Mouse (Mus musculus) frontal cortex, adult (tissue): ENCODE results near the gene Zfp661.

Experiments
- ATAC-seq: cut with Nextera tagmentation; 2 replicates; pipeline ENCODE4 v1.9.2; 2017; ENCODE audit warnings: mild to moderate bottlenecking, moderate library complexity, mixed read lengths; ENCODE audit not compliant: low TSS enrichment

Gene Zfp661

DNA sequence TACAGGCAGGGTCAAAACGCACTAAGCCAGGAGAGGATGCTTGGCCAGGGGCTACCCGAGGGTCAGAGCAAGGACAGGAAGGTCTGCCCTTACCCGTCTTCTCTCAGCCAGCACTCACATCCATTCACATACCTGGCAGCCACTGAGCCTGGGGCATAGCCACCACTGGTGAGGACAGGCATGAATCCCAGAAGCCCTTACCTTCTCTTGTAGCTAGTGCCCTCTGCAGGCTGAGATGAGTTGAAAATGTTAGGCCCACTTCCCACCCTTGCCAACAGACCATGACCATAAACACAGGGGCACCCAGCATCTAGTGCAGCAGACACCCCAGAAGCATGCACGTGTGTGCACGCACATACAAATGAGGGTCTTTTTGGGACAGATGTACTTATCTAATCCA lies 35.8 kb downstream of the Zfp661 start:
- peak; percentile 96 for ATAC-seq

DNA sequence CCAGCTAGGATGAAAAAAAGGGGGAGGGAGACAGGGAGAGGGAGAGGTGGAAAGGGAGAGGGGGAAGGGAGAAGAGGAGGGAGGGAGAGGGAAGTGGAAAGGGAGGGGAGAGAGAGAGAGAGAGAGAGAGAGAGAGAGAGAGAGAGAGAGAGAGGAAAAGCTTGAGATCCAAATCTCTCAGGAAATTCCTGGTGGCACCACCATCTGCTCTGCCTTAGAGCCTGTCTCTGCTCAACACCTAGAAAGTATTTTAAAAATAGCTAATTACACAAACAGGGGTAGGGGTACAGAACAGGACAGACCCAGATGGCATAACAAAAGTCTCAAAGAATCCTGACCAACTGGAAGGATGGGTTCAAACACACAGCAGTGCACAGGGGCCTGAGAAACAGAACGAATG lies 36.4 kb downstream of the Zfp661 start:
- no peak for ATAC-seq

DNA sequence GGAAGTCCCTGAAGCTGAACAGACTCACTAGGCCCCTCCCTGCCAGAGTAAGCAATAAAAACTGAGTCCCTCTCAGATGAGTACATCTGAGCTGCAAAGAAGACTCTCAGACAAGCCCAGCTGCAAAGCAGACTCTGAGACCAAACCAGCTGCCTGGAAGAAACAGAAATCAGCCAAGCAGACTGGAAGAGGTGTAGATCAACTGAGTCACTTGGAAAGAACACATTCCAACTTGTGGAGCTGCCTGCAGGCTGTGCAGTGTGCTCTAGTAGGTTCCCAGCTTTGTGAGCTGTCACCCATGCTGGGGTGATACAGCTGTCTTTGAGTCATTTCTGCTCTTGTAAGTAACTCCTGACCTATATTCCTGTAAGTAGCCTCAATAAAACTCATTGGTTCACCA lies 37.2 kb downstream of the Zfp661 start:
- peak; percentile 20; the same call in 1 of the 2 replicates for ATAC-seq

DNA sequence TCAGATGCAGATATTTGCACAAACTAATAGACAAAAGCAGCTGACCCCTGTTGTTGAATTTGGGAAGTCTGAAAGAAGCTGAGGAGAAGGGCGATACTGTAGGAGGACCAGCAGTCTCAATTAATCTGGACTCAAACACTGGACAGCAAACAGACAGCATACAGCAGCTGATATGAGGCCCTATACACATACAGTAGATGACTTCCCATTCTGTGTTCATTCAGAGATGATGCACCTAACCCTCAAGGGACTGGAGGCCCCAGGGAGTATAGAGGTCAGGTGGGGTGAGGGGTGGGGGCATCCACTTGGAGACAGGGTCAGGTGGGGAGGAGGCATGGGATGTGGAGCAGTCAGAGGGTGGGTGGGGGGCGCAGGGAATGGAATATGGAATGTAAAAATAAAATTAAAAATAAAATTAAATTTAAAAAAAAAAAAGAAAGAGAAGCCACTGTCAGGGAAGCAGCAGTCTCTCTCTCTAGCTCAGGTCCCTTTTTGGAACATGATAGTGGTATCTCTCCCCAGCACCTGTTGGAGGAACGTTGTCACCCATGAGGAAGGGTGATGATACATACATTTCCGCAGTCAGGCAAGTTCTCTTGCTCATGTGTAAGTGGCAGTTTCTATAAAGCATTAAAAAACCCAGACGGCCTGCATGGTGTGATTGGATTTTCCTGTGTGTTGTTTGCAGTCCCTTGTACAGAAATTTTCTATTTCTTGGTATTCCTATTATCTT lies 38.4 kb downstream of the Zfp661 start:
- no peak for ATAC-seq

DNA sequence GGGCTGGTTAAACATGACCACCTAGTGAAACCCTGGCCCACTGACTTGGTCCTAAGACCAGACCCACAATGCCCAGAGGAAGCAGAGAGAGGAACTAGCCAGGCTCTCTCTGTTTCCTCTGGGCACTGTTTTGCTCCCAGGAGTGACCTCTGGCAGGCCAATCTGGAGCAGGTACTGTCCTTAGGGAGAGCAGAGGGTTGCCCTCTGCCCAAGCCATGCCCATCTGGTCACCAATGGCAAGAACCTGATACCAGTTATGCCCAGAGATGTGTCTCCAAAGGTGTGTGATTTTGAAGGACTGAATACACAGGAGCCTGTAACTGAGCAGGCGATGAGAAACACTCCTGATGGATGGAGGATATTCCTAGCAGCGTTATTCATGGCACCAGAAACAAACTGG lies 45.2 kb downstream of the Zfp661 start:
- no peak for ATAC-seq

DNA sequence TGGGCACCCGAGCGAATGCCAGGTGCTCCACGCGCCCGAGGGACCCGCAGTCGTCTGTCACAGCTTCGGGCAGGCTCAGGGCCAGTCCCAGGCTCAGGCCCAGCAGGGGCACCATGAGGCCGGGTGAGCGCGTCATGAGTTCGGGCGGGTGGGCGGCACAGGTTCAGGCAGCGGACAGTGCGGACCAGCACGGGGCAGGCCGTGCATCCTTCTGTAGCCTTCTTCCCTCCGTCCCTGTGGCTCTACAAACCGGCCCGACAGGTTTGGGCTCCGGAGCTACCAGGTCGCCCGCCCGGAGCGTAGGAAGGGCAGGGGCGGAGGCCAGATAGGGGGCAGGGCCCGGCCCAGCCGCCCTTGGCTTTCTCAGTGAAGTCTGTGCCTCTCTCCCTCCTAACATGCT lies 45.7 kb downstream of the Zfp661 start, which contains the start of gene Prom2:
Gene Prom2, minus strand, starts transcription at position 283 of the 400 bp plus-strand sequence.
- ATAC-seq = no peak

DNA sequence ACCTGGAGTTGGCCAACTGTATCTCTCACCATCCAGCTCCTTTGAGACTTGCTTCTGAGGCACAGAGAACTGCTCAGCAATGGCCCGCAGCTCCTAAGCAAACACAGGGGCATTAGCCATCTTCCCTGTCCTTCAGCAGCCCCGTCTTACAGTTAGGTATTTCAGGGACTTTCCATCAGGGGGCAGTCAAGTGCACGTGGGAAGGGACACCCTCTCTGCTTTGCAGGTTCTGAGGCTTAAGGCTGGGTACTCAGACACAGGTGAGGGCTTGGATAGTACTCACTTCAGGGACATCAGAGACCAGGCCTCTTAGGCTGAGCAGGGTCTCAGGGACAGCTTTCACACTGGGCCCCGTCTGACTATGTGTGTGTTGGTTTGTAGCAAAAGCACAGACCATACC lies 47.4 kb downstream of the Zfp661 start:
- ATAC-seq = no peak

DNA sequence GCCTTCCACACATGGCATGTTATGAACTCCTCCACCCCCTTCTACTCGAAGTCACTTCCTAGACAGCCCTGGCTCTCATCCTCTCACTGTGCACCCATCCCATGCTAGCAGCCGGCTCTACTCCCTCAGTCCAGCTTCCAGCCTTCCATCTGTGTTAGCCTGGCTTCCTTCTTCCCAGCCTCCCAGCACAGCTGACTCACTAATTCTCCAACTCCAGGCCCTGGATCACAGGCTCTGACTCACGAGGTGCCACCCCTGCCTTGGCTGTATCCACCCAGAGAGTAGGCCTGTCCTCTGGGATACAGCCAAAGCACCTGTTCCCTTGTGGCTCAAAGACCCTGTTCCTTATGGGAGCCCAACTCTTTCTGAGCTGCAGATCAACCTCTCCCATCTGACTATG lies 49.3 kb downstream of the Zfp661 start:
- ATAC-seq = peak; percentile 84

DNA sequence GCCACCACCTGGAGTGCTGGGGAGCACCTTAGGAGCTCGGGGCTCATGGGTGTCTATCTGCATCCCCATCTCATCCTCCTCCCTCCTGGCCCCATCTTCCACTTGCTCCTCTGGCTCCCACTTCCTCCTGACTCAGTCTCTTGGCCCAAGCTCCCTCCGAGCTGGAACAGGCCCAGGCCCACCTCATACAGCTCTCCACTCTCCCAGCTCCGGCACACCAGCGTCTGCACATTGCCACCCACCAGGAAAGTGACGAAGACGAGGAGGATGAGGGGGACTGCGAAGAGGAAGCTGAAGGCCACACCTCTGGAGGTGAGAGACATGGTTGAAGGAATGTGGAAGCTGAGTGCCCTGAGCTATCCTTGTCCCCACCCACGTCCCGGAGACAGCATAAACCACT lies 51.5 kb downstream of the Zfp661 start:
- ATAC-seq = peak; percentile 82

DNA sequence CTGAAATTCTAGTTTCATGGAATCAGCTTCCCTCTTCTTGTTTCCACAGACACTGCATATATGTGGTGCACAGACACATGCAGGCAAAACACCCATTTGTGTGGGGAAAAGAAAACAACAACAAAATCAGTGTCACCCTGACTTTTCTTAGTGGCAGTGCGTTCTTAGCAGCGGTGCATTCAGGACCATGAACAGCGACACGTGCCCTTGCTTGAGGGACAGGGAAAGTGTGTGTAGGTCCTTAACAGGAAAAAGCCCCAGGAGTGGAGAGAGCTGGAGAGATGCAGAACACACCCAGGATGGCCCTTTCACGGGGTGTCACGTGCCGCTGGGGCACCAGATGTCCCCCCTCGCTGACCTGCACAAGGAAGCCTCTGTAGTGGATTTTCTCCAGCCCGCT lies 54.5 kb downstream of the Zfp661 start:
- ATAC-seq = no peak

DNA sequence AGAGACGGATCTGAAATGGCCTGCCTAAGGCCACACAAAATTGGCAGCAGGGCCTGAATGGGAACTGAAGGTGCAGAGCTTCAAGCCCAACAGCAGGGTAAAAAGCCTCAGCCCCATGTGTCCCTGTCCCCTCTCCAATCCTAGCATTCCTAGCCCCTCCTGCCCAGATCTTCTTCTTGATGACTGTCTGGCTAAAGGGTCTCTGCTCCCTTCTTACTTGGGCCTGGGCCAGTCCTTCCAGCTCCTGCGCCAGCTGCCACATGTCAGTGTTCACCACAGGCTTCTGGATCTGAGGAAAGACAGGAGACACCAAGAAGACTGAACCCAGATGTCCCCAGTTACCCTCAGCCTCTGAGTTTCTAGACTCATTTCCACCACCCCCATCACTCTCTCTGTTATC lies 55.3 kb downstream of the Zfp661 start:
- no peak for ATAC-seq

DNA sequence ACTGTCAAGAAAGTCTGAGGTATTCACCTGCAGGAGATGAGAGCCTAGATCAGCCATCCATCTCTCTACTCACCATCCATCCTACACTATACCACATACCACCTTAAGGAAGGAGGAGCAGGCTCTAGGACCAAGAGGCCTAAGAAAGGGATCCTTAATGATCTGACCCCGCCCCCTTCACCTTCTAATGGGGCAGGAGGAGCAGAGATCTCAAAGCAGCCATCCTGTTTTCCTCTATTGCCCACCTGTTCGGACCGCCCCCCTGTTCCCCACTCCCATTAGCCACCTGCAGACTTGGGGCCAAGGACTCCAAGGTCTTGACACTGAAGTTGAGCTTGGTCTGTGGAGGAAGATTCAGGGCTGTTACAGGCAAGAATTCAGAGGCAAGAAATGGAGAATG lies 56.5 kb downstream of the Zfp661 start:
- ATAC-seq = no peak

DNA sequence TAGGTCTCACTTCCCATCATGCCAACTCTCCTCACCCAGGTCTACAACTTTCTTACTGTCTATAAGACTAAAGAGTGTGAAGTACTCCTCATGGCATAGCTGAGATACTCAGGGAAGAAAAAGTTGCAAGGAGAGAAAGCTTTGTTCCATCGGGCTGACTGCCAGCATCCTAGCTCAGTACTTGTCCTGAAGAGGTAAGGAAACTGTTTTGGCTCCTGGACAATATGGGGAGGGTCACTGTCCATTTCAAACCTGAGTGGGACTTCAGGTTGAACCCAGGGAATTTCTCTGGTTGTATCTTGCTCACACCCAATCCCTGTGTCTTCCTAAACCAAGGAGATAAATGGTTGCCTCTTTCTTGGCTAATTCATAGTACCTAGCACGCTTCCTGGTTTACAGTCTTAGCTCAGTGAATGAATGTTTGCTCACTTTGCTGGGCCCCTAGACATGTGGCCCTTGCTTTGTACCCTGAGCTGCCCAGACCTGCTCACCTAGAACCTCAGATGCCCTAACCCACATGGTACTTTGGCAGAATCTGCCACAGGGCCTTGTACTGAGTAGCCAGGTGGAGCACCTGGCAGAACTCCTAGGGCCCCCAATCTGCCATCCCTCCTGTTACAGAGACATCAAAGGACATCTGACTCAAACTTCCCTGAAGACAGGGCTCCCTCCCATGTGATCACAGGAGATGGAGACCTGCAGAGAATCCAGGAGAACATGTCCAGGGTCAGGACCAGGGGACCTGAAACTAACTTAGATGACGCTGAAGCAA lies 61.7 kb downstream of the Zfp661 start:
- ATAC-seq = no peak
